Mouse (Mus musculus) neural tube, embryonic 11.5 days (tissue): ENCODE measurements around the gene Tmem252. TPM values are rescaled to one million over a fixed set of nuclear protein-coding genes. Genes with fewer than 3 reads are reported as not detected.
"Not testable (repeated sequence)": the region's sequence is repeated elsewhere in the genome, so short reads cannot be mapped to it uniquely, and the experiment has no call there.

Experiments used
- ATAC-seq: fragments of 200-750 bp; cut with Nextera tagmentation; 2 replicates; pipeline ENCODE4 v1.8.0; 2017; ENCODE audit warnings: moderate number of reproducible peaks, mild to moderate bottlenecking, moderate TSS enrichment, moderate library complexity; ENCODE audit not compliant: insufficient read depth, low FRiP score, low TSS enrichment
- DNase-seq: peaks from one replicate; pipeline ENCODE4 v3.0.0-alpha.2; 2015; ENCODE audit warnings: low spot score
- H3K27ac ChIP-seq: fragments of 300-500 bp; sonication (generic); 2 replicates; pipeline ENCODE4 v1.5.1; 2014; ENCODE audit warnings: low read depth, mild to moderate bottlenecking, low read length
- H3K27me3 ChIP-seq: fragments of 300-500 bp; sonication (generic); 2 replicates; pipeline ENCODE4 v1.6.1; 2014; ENCODE audit warnings: mild to moderate bottlenecking, low read length, mixed read lengths; ENCODE audit not compliant: control insufficient read depth, insufficient read depth
- H3K36me3 ChIP-seq: fragments of 300-500 bp; sonication (generic); 2 replicates; pipeline ENCODE4 v1.6.1; 2014; ENCODE audit warnings: mild to moderate bottlenecking, low read length, moderate library complexity, mixed read lengths; ENCODE audit not compliant: control insufficient read depth, insufficient read depth
- H3K4me1 ChIP-seq: fragments of 300-500 bp; sonication (generic); 2 replicates; pipeline ENCODE4 v1.6.1; 2014; ENCODE audit warnings: low read length, mixed read lengths; ENCODE audit not compliant: control insufficient read depth, insufficient read depth
- H3K4me2 ChIP-seq: fragments of 300-500 bp; sonication (generic); 2 replicates; pipeline ENCODE4 v1.6.1; 2014; ENCODE audit warnings: low read depth, mild to moderate bottlenecking, moderate library complexity
- H3K4me3 ChIP-seq: fragments of 300-500 bp; sonication (generic); 2 replicates; pipeline ENCODE4 v1.5.1; 2014; ENCODE audit warnings: low read depth, low read length
- H3K9ac ChIP-seq: fragments of 300-500 bp; sonication (generic); 2 replicates; pipeline ENCODE4 v1.6.1; 2014; ENCODE audit warnings: mild to moderate bottlenecking, low read length
- H3K9me3 ChIP-seq: fragments of 300-500 bp; sonication (generic); 2 replicates; pipeline ENCODE4 v1.6.1; 2016; ENCODE audit warnings: low read length; ENCODE audit not compliant: control insufficient read depth
- WGBS: fragments of 180-500 bp; shearing (Covaris S2); extraction: QIAGEN DNeasy Blood & Tissue Kit; methylation state at CpG from one replicate; pipeline ENCODE4 v1.1.7; 2014; 5-methylcytosine and 5-hydroxymethylcytosine counted together
- polyA plus RNA-seq: library from polyadenylated mRNA; unstranded; fragments of >200 nt; fragmentation: Nextera tagmentation; extraction: Ambion mirVana; gene quantifications from 2 replicates; pipeline ENCODE4 v1.2.1, GENCODE M21; 2014

Tmem252 gene
- polyA plus RNA-seq, 1 experiment from 2014 or later, result 1.5 TPM

GRCm38 (mm10) chr19:24689531-24689930 lies 15.7 kb downstream of the Tmem252 start:
- Histone ChIP-seq H3K4me1 (no peaks in the 10 kb centered on the region), H3K4me2 (no peak overlapping the region), H3K27me3 (no peaks in the 10 kb centered on the region), H3K9ac (no peak overlapping the region), H3K27ac (no peak overlapping the region), H3K4me3 (no peak overlapping the region), H3K9me3 (no peaks in the 10 kb centered on the region), H3K36me3 (no peaks in the 10 kb centered on the region)
- WGBS, result 94% methylated on average over 4 of the region's 4 CpGs
- DNase-seq (no peak), ATAC-seq (no peak)

DNA sequence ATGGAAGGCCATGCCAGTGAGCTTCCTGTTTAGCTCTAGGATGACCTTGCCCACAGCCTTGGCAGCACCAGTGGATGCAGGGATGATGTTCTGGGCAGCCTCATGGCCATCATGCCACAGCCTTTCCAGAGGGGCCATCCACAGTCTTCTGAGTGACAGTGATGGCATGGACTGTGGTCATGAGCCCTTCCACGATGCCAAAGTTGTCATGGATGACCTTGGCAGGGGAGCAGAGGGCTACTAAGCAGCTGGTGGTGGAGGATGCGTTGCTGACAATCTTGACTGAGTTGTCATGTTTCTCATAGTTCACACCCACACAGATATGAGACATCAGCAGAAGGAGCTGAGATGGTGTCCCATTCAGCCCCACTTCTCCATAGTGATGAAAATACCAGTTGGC lies 18.9 kb downstream of the Tmem252 start:
- DNase-seq, result no peak
- ATAC-seq, result no peak
- Histone ChIP-seq H3K36me3 (no peaks in the 10 kb centered on the region), H3K4me1 (no peaks in the 10 kb centered on the region), H3K9me3 (no peaks in the 10 kb centered on the region), H3K4me2 (no peak overlapping the region), H3K27me3 (no peaks in the 10 kb centered on the region), H3K9ac (no peak overlapping the region), H3K4me3 (no peak overlapping the region), H3K27ac (no peak overlapping the region)
- 95% methylated on average over 2 of the region's 2 CpGs for WGBS

- H3K36me3 ChIP-seq, result no peaks in the 10 kb centered on the region
- 43% methylated on average over 1 of the region's 1 CpGs for WGBS
- ATAC-seq, result no peak
- no peaks in the 10 kb centered on the region for H3K27me3 ChIP-seq
- H3K4me1 ChIP-seq, result no peaks in the 10 kb centered on the region; the same call in 1 of the 2 replicates
- H3K9me3 ChIP-seq, result no peaks in the 10 kb centered on the region
- H3K27ac ChIP-seq, result no peak overlapping the region
- H3K4me3 ChIP-seq, result no peak overlapping the region
- no peak overlapping the region for H3K9ac ChIP-seq
- DNase-seq, result no peak
- H3K4me2 ChIP-seq, result no peak overlapping the region
These were observed 24.1 kb downstream of the Tmem252 start for GRCm38 (mm10) chr19:24697946-24698345.

DNA sequence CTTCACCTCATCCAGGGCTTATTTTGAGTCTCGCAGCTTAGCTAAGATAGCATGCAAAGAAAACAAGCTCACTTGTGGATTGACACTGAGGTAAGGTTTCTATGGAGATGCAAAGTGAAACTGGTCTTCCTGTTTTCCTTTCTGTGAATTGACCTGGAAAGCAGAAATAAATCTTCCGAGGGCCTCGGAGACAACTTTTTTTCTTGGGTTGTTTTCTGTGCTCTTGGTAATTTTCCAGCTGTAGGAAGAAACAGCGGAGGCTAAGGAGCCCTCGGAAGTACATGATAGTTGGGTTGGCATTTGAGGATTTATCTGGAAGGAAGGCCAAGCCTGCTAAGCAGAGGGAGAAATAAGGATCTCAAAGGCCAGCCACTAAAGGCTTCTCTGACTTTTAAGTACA lies 24.8 kb downstream of the Tmem252 start:
- Histone ChIP-seq H3K4me1 (no peaks in the 10 kb centered on the region; the same call in 1 of the 2 replicates), H3K27ac (no peak overlapping the region), H3K9ac (no peak overlapping the region), H3K9me3 (no peaks in the 10 kb centered on the region), H3K4me2 (no peak overlapping the region), H3K4me3 (no peak overlapping the region), H3K27me3 (no peaks in the 10 kb centered on the region), H3K36me3 (no peaks in the 10 kb centered on the region)
- ATAC-seq, result no peak
- 45% methylated on average over 5 of the region's 5 CpGs for WGBS
- DNase-seq, result no peak

- Histone ChIP-seq H3K4me2 (no peak overlapping the region), H3K27ac (no peak overlapping the region), H3K4me1 (no peaks in the 10 kb centered on the region; the same call in 1 of the 2 replicates), H3K27me3 (no peaks in the 10 kb centered on the region), H3K9me3 (no peaks in the 10 kb centered on the region), H3K4me3 (no peak overlapping the region), H3K9ac (no peak overlapping the region), H3K36me3 (no peaks in the 10 kb centered on the region)
- WGBS, result 73% methylated on average over 3 of the region's 3 CpGs
- DNase-seq (no peak), ATAC-seq (no peak)
These were observed 25.4 kb downstream of the Tmem252 start for GRCm38 (mm10) chr19:24699196-24699595.

DNA sequence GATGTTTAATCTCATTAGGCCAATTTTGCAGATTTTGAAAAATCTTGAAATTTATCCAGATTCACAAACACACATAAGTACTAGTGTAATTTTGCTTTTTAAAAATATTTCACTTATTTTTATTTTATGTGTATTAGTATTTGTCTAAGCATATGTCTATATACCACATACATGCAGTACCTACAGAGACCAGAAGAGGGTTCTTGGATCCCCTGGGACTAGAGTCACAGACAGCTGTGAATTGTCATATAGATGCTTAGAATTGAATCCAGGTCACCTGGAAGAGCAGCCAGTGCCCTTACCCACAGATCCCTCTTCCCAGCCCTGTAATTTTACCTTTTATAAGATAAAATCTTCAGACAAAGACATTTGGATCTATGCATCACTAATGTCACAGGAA lies 26.1 kb downstream of the Tmem252 start:
- Histone ChIP-seq H3K4me2 (no peak overlapping the region), H3K4me1 (no peaks in the 10 kb centered on the region; the same call in 1 of the 2 replicates), H3K9ac (no peak overlapping the region), H3K4me3 (no peak overlapping the region), H3K27me3 (no peaks in the 10 kb centered on the region), H3K9me3 (no peaks in the 10 kb centered on the region), H3K27ac (no peak overlapping the region), H3K36me3 (no peaks in the 10 kb centered on the region)
- ATAC-seq (no peak), DNase-seq (no peak)

GRCm38 (mm10) chr19:24700664-24701063 lies 26.9 kb downstream of the Tmem252 start:
- ATAC-seq (no peak), DNase-seq (no peak)
- H3K4me1 ChIP-seq, result no peaks in the 10 kb centered on the region; the same call in 1 of the 2 replicates
- H3K36me3 ChIP-seq, result no peaks in the 10 kb centered on the region
- no peak overlapping the region for H3K4me3 ChIP-seq
- H3K9ac ChIP-seq, result no peak overlapping the region
- no peaks in the 10 kb centered on the region for H3K9me3 ChIP-seq
- WGBS, result 87% methylated on average over 5 of the region's 5 CpGs
- no peaks in the 10 kb centered on the region for H3K27me3 ChIP-seq
- no peak overlapping the region for H3K4me2 ChIP-seq
- H3K27ac ChIP-seq, result no peak overlapping the region

DNA sequence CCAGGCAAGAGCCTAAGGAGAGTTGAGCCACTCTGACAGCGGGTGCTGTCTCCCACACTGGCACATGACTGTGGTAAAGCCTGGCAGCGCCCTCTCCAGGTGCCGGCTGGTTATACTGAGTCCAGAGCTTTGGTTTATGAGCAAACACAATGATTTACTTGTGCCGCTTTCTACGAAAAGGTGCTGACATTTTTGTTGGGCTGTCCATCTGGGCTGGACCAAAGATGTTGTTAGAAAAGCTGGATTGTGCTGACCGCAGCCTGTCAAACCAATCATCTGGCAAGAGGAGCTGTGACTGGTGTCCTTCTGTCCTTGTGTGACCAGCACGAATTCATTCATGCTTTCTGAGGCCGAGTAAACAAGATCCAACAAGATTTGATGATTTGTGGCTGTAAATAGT lies 27.9 kb downstream of the Tmem252 start:
- ATAC-seq, result no peak
- H3K4me3 ChIP-seq, result no peak overlapping the region
- no peak for DNase-seq
- no peaks in the 10 kb centered on the region for H3K36me3 ChIP-seq
- no peak overlapping the region for H3K4me2 ChIP-seq
- no peaks in the 10 kb centered on the region for H3K27me3 ChIP-seq
- H3K9me3 ChIP-seq, result no peaks in the 10 kb centered on the region
- 69% methylated on average over 8 of the region's 8 CpGs for WGBS
- no peak overlapping the region for H3K27ac ChIP-seq
- H3K4me1 ChIP-seq, result no peaks in the 10 kb centered on the region; the same call in 1 of the 2 replicates
- no peak overlapping the region for H3K9ac ChIP-seq

GRCm38 (mm10) chr19:24703168-24703567 lies 29.4 kb downstream of the Tmem252 start:
- not testable (repeated sequence) for H3K27ac ChIP-seq, H3K4me1 ChIP-seq, H3K36me3 ChIP-seq, DNase-seq, ATAC-seq, H3K4me2 ChIP-seq, H3K9ac ChIP-seq, H3K27me3 ChIP-seq, H3K9me3 ChIP-seq, H3K4me3 ChIP-seq
- WGBS, result 58% methylated on average over 1 of the region's 1 CpGs
